Mouse (Mus musculus): ENCODE results near the gene Hmcn1. TPM values are rescaled to one million over a fixed set of nuclear protein-coding genes. Genes with fewer than 3 reads are reported as not detected.

Hmcn1 gene
- total RNA-seq, 2 experiments from 2014 or later: 76.6 to 87.1 TPM

GRCm38 (mm10) chr1:150873231-150873630 lies 120.0 kb downstream of the Hmcn1 start:
- peak; percentile 63 for DNase-seq

GRCm38 (mm10) chr1:150872105-150872504 lies 121.1 kb downstream of the Hmcn1 start:
- DNase-seq: no peak

GRCm38 (mm10) chr1:150869189-150869588 lies 124.0 kb downstream of the Hmcn1 start:
- no peak for DNase-seq

GRCm38 (mm10) chr1:150866615-150867014 lies 126.6 kb downstream of the Hmcn1 start:
- no peak for DNase-seq

GRCm38 (mm10) chr1:150857779-150858178 lies 135.5 kb downstream of the Hmcn1 start:
- no peak for DNase-seq

GRCm38 (mm10) chr1:150833448-150833847 lies 159.8 kb downstream of the Hmcn1 start:
- no peak for DNase-seq

GRCm38 (mm10) chr1:150829851-150830250 lies 163.4 kb downstream of the Hmcn1 start:
- no peak for DNase-seq

- peak; percentile 33 for DNase-seq
Observed at GRCm38 (mm10) chr1:150827169-150827568, 166.1 kb downstream of the Hmcn1 start.

- DNase-seq: no peak
Observed at GRCm38 (mm10) chr1:150824334-150825005, 168.8 kb downstream of the Hmcn1 start.

- no peak for DNase-seq
Observed at GRCm38 (mm10) chr1:150816035-150816807, 177.0 kb downstream of the Hmcn1 start.

- no peak for DNase-seq
Observed at GRCm38 (mm10) chr1:150814917-150815316, 178.3 kb downstream of the Hmcn1 start.

GRCm38 (mm10) chr1:150813381-150813780 lies 179.9 kb downstream of the Hmcn1 start:
- DNase-seq: no peak

GRCm38 (mm10) chr1:150806864-150807263 lies 186.4 kb downstream of the Hmcn1 start:
- DNase-seq: no peak

GRCm38 (mm10) chr1:150805466-150805865 lies 187.8 kb downstream of the Hmcn1 start:
- no peak for DNase-seq

- no peak for DNase-seq
Observed at GRCm38 (mm10) chr1:150804235-150805099, 188.8 kb downstream of the Hmcn1 start.

- DNase-seq: no peak
Observed at GRCm38 (mm10) chr1:150802642-150803041, 190.6 kb downstream of the Hmcn1 start.

GRCm38 (mm10) chr1:150800611-150801263 lies 192.5 kb downstream of the Hmcn1 start:
- DNase-seq: no peak

- no peak for DNase-seq
Observed at GRCm38 (mm10) chr1:150798651-150799050, 194.6 kb downstream of the Hmcn1 start.

GRCm38 (mm10) chr1:150786746-150787145 lies 206.5 kb downstream of the Hmcn1 start:
- DNase-seq: no peak

GRCm38 (mm10) chr1:150783070-150783842 lies 210.0 kb downstream of the Hmcn1 start:
- DNase-seq: no peak

GRCm38 (mm10) chr1:150779902-150780301 lies 213.3 kb downstream of the Hmcn1 start:
- no peak for DNase-seq

GRCm38 (mm10) chr1:150776741-150777140 lies 216.5 kb downstream of the Hmcn1 start:
- DNase-seq: peak; percentile 44
